ENCODE assay signal across 8 mouse cellular contexts in the genomic region with DNA sequence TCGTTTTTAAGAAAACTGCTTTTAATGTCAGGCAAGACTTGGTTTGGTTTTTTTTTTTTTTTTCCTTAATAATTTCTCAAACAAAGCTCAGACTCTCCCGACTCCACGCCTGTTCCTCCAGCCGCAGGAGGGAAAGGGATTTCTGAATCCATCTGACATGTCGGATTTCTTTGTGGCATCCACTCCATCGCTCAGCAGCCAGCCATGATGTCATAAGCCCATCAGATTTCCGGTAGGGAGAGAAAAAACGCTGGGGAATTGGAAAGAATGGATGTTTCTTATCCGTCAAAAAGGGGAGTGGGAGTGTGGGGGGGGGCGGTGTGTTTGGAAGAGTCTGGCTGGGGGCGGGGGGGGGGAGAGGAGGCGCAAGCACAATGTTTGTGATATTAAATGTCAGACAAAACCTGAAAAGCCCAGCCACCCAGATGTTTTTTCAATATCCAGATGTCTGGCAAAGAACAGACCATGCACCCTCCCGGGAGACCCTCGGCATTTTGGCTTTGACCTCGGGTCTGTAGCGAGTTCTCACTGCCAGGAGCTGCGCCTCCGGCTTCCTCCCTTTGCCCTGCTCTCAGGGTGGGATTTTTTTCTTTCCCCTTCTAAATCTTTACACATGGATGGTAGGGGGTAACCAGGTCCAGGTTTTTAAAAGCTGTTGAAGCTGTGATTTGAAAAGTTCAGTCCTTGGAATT. TPM values are rescaled to one million over a fixed set of nuclear protein-coding genes. Genes with fewer than 3 reads are reported as not detected.
DNase-seq lines count a peak whose midpoint lies in the region; ATAC-seq and TF ChIP-seq lines count a peak whose summit lies in the region.

No protein-coding gene starts in this region.

- H3K4me1 ChIP-seq in liver, embryonic 11.5 days (replicated peaks; ENCODE audit: control insufficient read depth, insufficient read depth, low read length) = peaks cover 20% of the 10 kb centered on the region
- H3K4me1 ChIP-seq in hindbrain, postnatal 0 days (ENCODE audit: insufficient read depth, low read length) = peaks cover 34% of the 10 kb centered on the region
- peaks cover 67% of the 10 kb centered on the region for H3K4me1 ChIP-seq in neural tube, embryonic 15.5 days

- no peak overlapping the region for H3K4me2 ChIP-seq in liver, embryonic 11.5 days
- H3K4me2 ChIP-seq in hindbrain, postnatal 0 days (ENCODE audit: low read depth, low read length) = peak overlapping the region; percentile 53
- peak overlapping the region; percentile 92 for H3K4me2 ChIP-seq in neural tube, embryonic 15.5 days

- WGBS in liver, embryonic 11.5 days = 21% methylated on average over 18 of the region's 18 CpGs
- 6% methylated on average over 18 of the region's 18 CpGs for WGBS in hindbrain, postnatal 0 days
- WGBS in neural tube, embryonic 15.5 days = 5% methylated on average over 18 of the region's 18 CpGs

- peaks cover 60% of the 10 kb centered on the region for H3K27me3 ChIP-seq in liver, embryonic 11.5 days (replicated peaks; ENCODE audit: control insufficient read depth, insufficient read depth, low read length)
- H3K27me3 ChIP-seq in hindbrain, postnatal 0 days (ENCODE audit: insufficient read depth, low read length) = peaks cover 5% of the 10 kb centered on the region; the same call in 1 of the 2 replicates
- peaks cover 35% of the 10 kb centered on the region for H3K27me3 ChIP-seq in neural tube, embryonic 15.5 days (replicated peaks)

- H3K36me3 ChIP-seq in liver, embryonic 11.5 days (ENCODE audit: control insufficient read depth, insufficient read depth, low read length) = no peaks in the 10 kb centered on the region
- H3K36me3 ChIP-seq in hindbrain, postnatal 0 days (ENCODE audit: insufficient read depth, low read length) = no peaks in the 10 kb centered on the region
- no peaks in the 10 kb centered on the region for H3K36me3 ChIP-seq in neural tube, embryonic 15.5 days

- no peak overlapping the region for H3K4me3 ChIP-seq in liver, embryonic 11.5 days (ENCODE audit: low read depth, low read length)
- H3K4me3 ChIP-seq in hindbrain, postnatal 0 days (ENCODE audit: low read length) = peak overlapping the region; percentile 22
- peak overlapping the region; percentile 25 for H3K4me3 ChIP-seq in neural tube, embryonic 15.5 days (replicated peaks)

- no peaks in the 10 kb centered on the region for H3K9me3 ChIP-seq in liver, embryonic 11.5 days (ENCODE audit: control insufficient read depth, low read length)
- no peaks in the 10 kb centered on the region for H3K9me3 ChIP-seq in hindbrain, postnatal 0 days (ENCODE audit: low read length)
- no peaks in the 10 kb centered on the region for H3K9me3 ChIP-seq in neural tube, embryonic 15.5 days (replicated peaks)

- DNase-seq in liver = peak; percentile 10
- no peak for DNase-seq in liver, embryonic 11.5 days (ENCODE audit: low spot score)
- DNase-seq in gastrocnemius, postnatal 10 days = peak; percentile 69
- DNase-seq in hindbrain, postnatal 0 days (ENCODE audit: low spot score) = peak; percentile 69
- DNase-seq in cerebellum, adult 9-11 months = no peak
- DNase-seq in thymus, postnatal 0 days (ENCODE audit: low spot score) = no peak

- no peak for TF ChIP-seq CTCF in hindbrain, postnatal 0 days (IDR thresholded peaks at IDR 0.05; ENCODE audit: low read depth)

- H3K27ac ChIP-seq in liver, embryonic 11.5 days (ENCODE audit: low read depth, low read length) = no peak overlapping the region
- peak overlapping the region; percentile 67; the same call in 1 of the 2 replicates for H3K27ac ChIP-seq in hindbrain, postnatal 0 days
- peak overlapping the region; percentile 81 for H3K27ac ChIP-seq in neural tube, embryonic 15.5 days (replicated peaks)

- no peak for ATAC-seq in liver, embryonic 11.5 days (replicated peaks; ENCODE audit: low FRiP score)
- no peak for ATAC-seq in hindbrain, postnatal 0 days
- no peak for ATAC-seq in neural tube, embryonic 15.5 days (ENCODE audit: low FRiP score)
- ATAC-seq in erythroblast, adult 5-6 weeks (replicated peaks; ENCODE audit: low FRiP score, poor library complexity, severe bottlenecking) = no peak

- no peak overlapping the region for H3K9ac ChIP-seq in liver, embryonic 11.5 days (ENCODE audit: low read depth, low read length)
- H3K9ac ChIP-seq in hindbrain, postnatal 0 days (replicated peaks; ENCODE audit: low read length) = peak overlapping the region; percentile 40; the same call in 1 of the 2 replicates
- peak overlapping the region; percentile 46 for H3K9ac ChIP-seq in neural tube, embryonic 15.5 days (replicated peaks)

RNA-seq across cellular contexts. Expression of a gene that starts 4.8 kb away (rescaled TPM):
- polyA plus RNA-seq in liver, embryonic 11.5 days (2014; fragmentation: Nextera tagmentation; extraction: Ambion mirVana) = 6.4 and 7.1 TPM in 2 replicates
- 10 to 100 TPM; 33.4 to 40.6 TPM for total RNA-seq in gastrocnemius, postnatal 10 days (2021)
- 89.2 and 98.3 TPM in 2 replicates for total RNA-seq in hindbrain, postnatal 0 days (2014; rRNA removed)
- polyA plus RNA-seq in hindbrain, postnatal 0 days (2015; fragmentation: Nextera tagmentation; extraction: Ambion mirVana) = 8.6 and 8.8 TPM in 2 replicates
- 11.2 and 11.5 TPM in 2 replicates for polyA plus RNA-seq in neural tube, embryonic 15.5 days (2015; fragmentation: Nextera tagmentation; extraction: Ambion mirVana)
- 9.9 and 13.1 TPM in 2 replicates for polyA plus RNA-seq in thymus, postnatal 0 days (2015; fragmentation: Nextera tagmentation; extraction: Ambion mirVana)
- total RNA-seq in erythroblast, adult 5-6 weeks (2015; ENCODE audit: low replicate concordance) = 20.5 and 22.1 TPM in 2 replicates
- 37.1 and 43.8 TPM in 2 replicates for total RNA-seq in erythroblast, adult 5-6 weeks (2017; ENCODE audit: low replicate concordance)

RNA-seq across cellular contexts. Expression of a gene that starts 50.2 kb away (rescaled TPM):
- polyA plus RNA-seq in liver, embryonic 11.5 days (2014; fragmentation: Nextera tagmentation; extraction: Ambion mirVana) = 6.6 and 7.4 TPM in 2 replicates
- total RNA-seq in gastrocnemius, postnatal 10 days (2021) = 1 to 10 TPM; 1.4 to 3.0 TPM
- total RNA-seq in hindbrain, postnatal 0 days (2014; rRNA removed) = 1.7 and 3.3 TPM in 2 replicates
- 1.7 and 1.8 TPM in 2 replicates for polyA plus RNA-seq in hindbrain, postnatal 0 days (2015; fragmentation: Nextera tagmentation; extraction: Ambion mirVana)
- 1.7 and 2.5 TPM in 2 replicates for polyA plus RNA-seq in neural tube, embryonic 15.5 days (2015; fragmentation: Nextera tagmentation; extraction: Ambion mirVana)
- polyA plus RNA-seq in thymus, postnatal 0 days (2015; fragmentation: Nextera tagmentation; extraction: Ambion mirVana) = 3.2 and 3.6 TPM in 2 replicates
- total RNA-seq in erythroblast, adult 5-6 weeks (2015; ENCODE audit: low replicate concordance) = 26.3 and 27.6 TPM in 2 replicates
- total RNA-seq in erythroblast, adult 5-6 weeks (2017; ENCODE audit: low replicate concordance) = 18.4 and 30.1 TPM in 2 replicates

Comparison
In these comparisons a context has a peak if more than half of its experiments do, and no peak if none do; other contexts are left out.
1. DNase-seq: peak in liver (single experiment), gastrocnemius, postnatal 10 days (single experiment) and hindbrain, postnatal 0 days (single experiment); none in liver, embryonic 11.5 days (single experiment), cerebellum, adult 9-11 months (single experiment) and thymus, postnatal 0 days (single experiment).